In genomic region chr13:30864042-30864441, GRCm38 (mm10) we compare ENCODE assay signal across 32 mouse cellular contexts.
DNase-seq lines count a peak whose midpoint lies in the region; ATAC-seq and TF ChIP-seq lines count a peak whose summit lies in the region.
"Had no signal": no experiment of that assay in that cellular context is flagged by ENCODE, and none has a peak within 500 bp of the region (broad histone marks: within the 10 kb centered on the region; RNA-seq: fewer than 3 reads in every experiment).

No protein-coding gene starts in this region.

- peak; percentile 54 for TF ChIP-seq CTCF in hindbrain, postnatal 0 days (IDR thresholded peaks at IDR 0.05; ENCODE audit: low read depth)
- TF ChIP-seq CTCF in left cerebral cortex, adult 2 months (IDR thresholded peaks at IDR 0.05): peak; percentile 37

- H3K4me1 ChIP-seq in hindbrain, postnatal 0 days (ENCODE audit: insufficient read depth, low read length): no peaks in the 10 kb centered on the region
- H3K4me1 ChIP-seq in hindbrain, embryonic 13.5 days (replicated peaks): no peaks in the 10 kb centered on the region
- H3K4me1 ChIP-seq: embryonic facial prominence, embryonic 12.5 days; heart, embryonic 10.5 days; hindbrain, embryonic 12.5 days; liver, embryonic 13.5 days; lung, embryonic 15.5 days; neural tube, embryonic 15.5 days had no signal

- H3K27me3 ChIP-seq in hindbrain, postnatal 0 days (ENCODE audit: insufficient read depth, low read length): no peaks in the 10 kb centered on the region
- H3K27me3 ChIP-seq in hindbrain, embryonic 13.5 days: no peaks in the 10 kb centered on the region
- H3K27me3 ChIP-seq: embryonic facial prominence, embryonic 12.5 days; heart, embryonic 15.5 days; hindbrain, embryonic 12.5 days; liver, embryonic 13.5 days; lung, embryonic 15.5 days; neural tube, embryonic 15.5 days had no signal

- intact Hi-C loops in left cerebral cortex, adult 2 months (cut with DNase I): loop anchor here (5.0 kb wide), 1 partner anchor 297 kb away; no protein-coding TSS in a partner anchor
- intact Hi-C loops in left cerebral cortex, postnatal 36 days (cut with DNase I): no loop called here

- no peak overlapping the region for H3K9ac ChIP-seq in hindbrain, postnatal 0 days (replicated peaks; ENCODE audit: low read length)
- H3K9ac ChIP-seq in hindbrain, embryonic 13.5 days: no peak overlapping the region
- H3K9ac ChIP-seq: embryonic facial prominence, embryonic 12.5 days; heart, embryonic 15.5 days; hindbrain, embryonic 12.5 days; liver, embryonic 13.5 days; lung, embryonic 15.5 days; neural tube, embryonic 15.5 days had no signal

- no peak for DNase-seq in hindbrain, postnatal 0 days (ENCODE audit: low spot score)
- DNase-seq in left cerebral cortex, adult 2 months (ENCODE audit: extremely low spot score in 1 of 2, low spot score in 2 of 2): no peak
- no peak for DNase-seq in left cerebral cortex, postnatal 36 days (ENCODE audit: low spot score in 2 of 2)
- DNase-seq in NIH3T3 (ENCODE audit: low read depth): peak; percentile 6
- DNase-seq in adipocyte (ENCODE audit: low spot score): peak; percentile 34
- DNase-seq in cerebellum, postnatal 14 days: no peak
- no peak for DNase-seq in thymus, adult 18-20 months
- DNase-seq: adrenal gland, postnatal 25 days; B cell, adult 2 months; cerebellum, adult 2 months; cerebellum, postnatal 36 days; embryo, embryonic 11 days; gastrocnemius, postnatal 10 days; heart, postnatal 36 days; kidney, adult 8-10 months; kidney, postnatal 10 days; left cerebral cortex, postnatal 4 days; liver, embryonic 13.5 days; lung, postnatal 4 days; midbrain, embryonic 14.5 days; retina, postnatal 1 day; right cerebral cortex, postnatal 14 days; thymus, postnatal 14 days had no signal

- no peaks in the 10 kb centered on the region for H3K9me3 ChIP-seq in hindbrain, postnatal 0 days (ENCODE audit: low read length)
- H3K9me3 ChIP-seq in hindbrain, embryonic 13.5 days: no peaks in the 10 kb centered on the region
- H3K9me3 ChIP-seq: embryonic facial prominence, embryonic 12.5 days; G1E; heart, embryonic 10.5 days; heart, embryonic 15.5 days; hindbrain, embryonic 12.5 days; liver, embryonic 13.5 days; lung, embryonic 15.5 days; neural tube, embryonic 15.5 days had no signal

- peaks cover 19% of the 10 kb centered on the region; the same call in 1 of the 2 replicates for H3K36me3 ChIP-seq in hindbrain, postnatal 0 days (ENCODE audit: insufficient read depth, low read length)
- H3K36me3 ChIP-seq in hindbrain, embryonic 13.5 days: peaks cover 57% of the 10 kb centered on the region

- H3K4me3 ChIP-seq in hindbrain, postnatal 0 days (ENCODE audit: low read length): no peak overlapping the region
- no peak overlapping the region for H3K4me3 ChIP-seq in hindbrain, embryonic 13.5 days
- H3K4me3 ChIP-seq in left cerebral cortex, adult 2 months: no peak overlapping the region
- H3K4me3 ChIP-seq: embryonic facial prominence, embryonic 12.5 days; heart, embryonic 10.5 days; heart, embryonic 15.5 days; hindbrain, embryonic 12.5 days; liver, embryonic 13.5 days; lung, embryonic 15.5 days; neural tube, embryonic 15.5 days had no signal

- 73% methylated on average over 3 of the region's 3 CpGs for WGBS in hindbrain, postnatal 0 days
- 90% methylated on average over 3 of the region's 3 CpGs for WGBS in hindbrain, embryonic 13.5 days

- H3K4me2 ChIP-seq in hindbrain, postnatal 0 days (ENCODE audit: low read depth, low read length): no peak overlapping the region
- H3K4me2 ChIP-seq in hindbrain, embryonic 13.5 days: no peak overlapping the region
- H3K4me2 ChIP-seq: embryonic facial prominence, embryonic 12.5 days; heart, embryonic 15.5 days; hindbrain, embryonic 12.5 days; liver, embryonic 13.5 days; lung, embryonic 15.5 days; neural tube, embryonic 15.5 days had no signal

- H3K27ac ChIP-seq in hindbrain, postnatal 0 days: no peak overlapping the region
- no peak overlapping the region for H3K27ac ChIP-seq in hindbrain, embryonic 13.5 days
- no peak overlapping the region for H3K27ac ChIP-seq in left cerebral cortex, adult 2 months
- H3K27ac ChIP-seq: embryonic facial prominence, embryonic 12.5 days; heart, embryonic 10.5 days; heart, embryonic 15.5 days; hindbrain, embryonic 12.5 days; liver, embryonic 13.5 days; lung, embryonic 15.5 days; neural tube, embryonic 15.5 days had no signal

- ATAC-seq in hindbrain, postnatal 0 days: no peak
- no peak for ATAC-seq in hindbrain, embryonic 13.5 days (ENCODE audit: low FRiP score)
- ATAC-seq: forebrain, embryonic 14.5 days had no signal

Comparison
In these comparisons a context has a peak if more than half of its experiments do, and no peak if none do; other contexts are left out.
1. DNase-seq: peak in NIH3T3 (single experiment) and adipocyte (single experiment); none in hindbrain, postnatal 0 days (single experiment), left cerebral cortex, adult 2 months (0 of 2), left cerebral cortex, postnatal 36 days (0 of 2), cerebellum, postnatal 14 days (0 of 2) and thymus, adult 18-20 months (0 of 2).